Mouse (Mus musculus): Measurements from ENCODE around the gene Rapgef4.

- TF ChIP-seq TAL1 (IDR thresholded peaks at IDR 0.05; ENCODE audit: low read length), result no peak
- no peak for TF ChIP-seq GATA1 (IDR thresholded peaks at IDR 0.05; ENCODE audit: low read length)
Observed at GRCm38 (mm10) chr2:72239993-72240392, 259.0 kb downstream of the Rapgef4 start.
